Mouse (Mus musculus): ENCODE results near the gene Klhdc4. TPM values are rescaled to one million over a fixed set of nuclear protein-coding genes. Genes with fewer than 3 reads are reported as not detected.

The Klhdc4 gene
- total RNA-seq, 2 experiments from 2014 or later, result 26.0 to 27.1 TPM

GRCm38 (mm10) chr8:121769621-121770020 is 59.7 kb downstream of the Klhdc4 start:
- intact Hi-C loops (cut with DNase I), result loop anchor here (5.0 kb wide), 1 partner anchor 37 kb away; no protein-coding TSS in a partner anchor
- DNase-seq (ENCODE audit: low spot score in 2 of 2), result no peak

GRCm38 (mm10) chr8:121769095-121769494 is 60.3 kb downstream of the Klhdc4 start:
- intact Hi-C loops (cut with DNase I), result no loop called here
- DNase-seq (ENCODE audit: low spot score in 2 of 2), result no peak

- intact Hi-C loops (cut with DNase I), result no loop called here
- no peak for DNase-seq (ENCODE audit: low spot score in 2 of 2)
Observed at GRCm38 (mm10) chr8:121765594-121766138, 63.7 kb downstream of the Klhdc4 start.

- no peak for DNase-seq (ENCODE audit: low spot score in 2 of 2)
- intact Hi-C loops (cut with DNase I), result no loop called here
Observed at GRCm38 (mm10) chr8:121763700-121764013, 65.7 kb downstream of the Klhdc4 start.

GRCm38 (mm10) chr8:121762999-121763699 is 66.2 kb downstream of the Klhdc4 start:
- intact Hi-C loops (cut with DNase I), result no loop called here
- DNase-seq (ENCODE audit: low spot score in 2 of 2), result no peak

GRCm38 (mm10) chr8:121761480-121761879 is 67.9 kb downstream of the Klhdc4 start:
- intact Hi-C loops (cut with DNase I), result no loop called here
- no peak for DNase-seq (ENCODE audit: low spot score in 2 of 2)

GRCm38 (mm10) chr8:121760484-121760883 is 68.9 kb downstream of the Klhdc4 start:
- intact Hi-C loops (cut with DNase I), result no loop called here
- no peak for DNase-seq (ENCODE audit: low spot score in 2 of 2)

- intact Hi-C loops (cut with DNase I), result no loop called here
- peak; percentile 26 to 47 for DNase-seq (ENCODE audit: low spot score in 2 of 2)
Observed at GRCm38 (mm10) chr8:121758470-121758869, 70.9 kb downstream of the Klhdc4 start.

GRCm38 (mm10) chr8:121751407-121751806 is 78.0 kb downstream of the Klhdc4 start:
- peak; percentile 79 to 89 for DNase-seq (ENCODE audit: low spot score in 2 of 2)
- intact Hi-C loops (cut with DNase I), result no loop called here

- intact Hi-C loops (cut with DNase I), result no loop called here
- no peak for DNase-seq (ENCODE audit: low spot score in 2 of 2)
Observed at GRCm38 (mm10) chr8:121750512-121750911, 78.9 kb downstream of the Klhdc4 start.

- intact Hi-C loops (cut with DNase I), result no loop called here
- no peak for DNase-seq (ENCODE audit: low spot score in 2 of 2)
Observed at GRCm38 (mm10) chr8:121749501-121749900, 79.9 kb downstream of the Klhdc4 start.

Other genes with a start within 250 kb of the Klhdc4 start
- 100 to 1,000 TPM; 181 to 183 TPM for gene Map1lc3b, start 239.2 kb downstream of the Klhdc4 start, total RNA-seq (2021)
- 10 to 100 TPM; 71.8 to 75.9 TPM for gene Zcchc14, start 176.7 kb downstream of the Klhdc4 start, total RNA-seq (2021)
- gene Jph3, start 99.9 kb downstream of the Klhdc4 start, total RNA-seq (2021), result 100 to 1,000 TPM; 187 to 192 TPM
- gene Slc7a5, start 78.1 kb upstream of the Klhdc4 start, total RNA-seq (2021), result 100 to 1,000 TPM; 114 to 130 TPM
- gene Car5a, start 115.3 kb upstream of the Klhdc4 start, total RNA-seq (2021), result under 1 TPM in 1 of 2 experiments, not detected in 1; 0.29 TPM
- gene Banp, start 120.2 kb upstream of the Klhdc4 start, total RNA-seq (2021), result 10 to 100 TPM; 27.4 to 38.5 TPM